10 mouse cellular contexts compared by ENCODE assay signal in the genomic region with DNA sequence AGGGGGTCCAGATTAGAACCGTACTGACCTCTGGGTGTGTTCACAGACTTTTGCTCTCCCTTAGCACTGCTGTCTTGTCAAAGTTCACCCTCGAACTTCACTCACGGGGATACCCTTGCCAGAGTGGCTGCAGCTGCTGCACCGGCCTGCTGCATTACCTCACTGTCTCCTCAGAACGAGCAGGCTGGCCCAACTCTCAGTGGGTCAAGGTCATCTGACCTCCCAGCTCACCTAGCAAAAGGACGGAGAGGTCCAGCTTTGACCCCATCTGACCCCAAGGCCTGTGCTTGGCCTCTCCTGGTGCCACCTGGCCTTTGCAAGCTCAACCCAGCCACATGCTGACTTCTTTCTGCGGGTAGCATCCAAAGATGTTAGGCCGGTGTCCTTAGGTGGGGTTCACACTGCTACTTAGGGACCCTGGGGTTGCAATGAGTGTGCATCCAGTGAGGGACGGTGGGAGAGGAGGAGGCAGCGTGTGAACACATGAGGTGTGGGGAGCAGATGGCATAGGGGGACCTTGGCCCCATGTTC. TPM values are rescaled to one million over a fixed set of nuclear protein-coding genes. Genes with fewer than 3 reads are reported as not detected.
A peak's percentile ranks its signal among the peaks of the same experiment; 100 is the strongest.
DNase-seq lines count a peak whose midpoint lies in the region; ATAC-seq and TF ChIP-seq lines count a peak whose summit lies in the region.
"Had no signal": no experiment of that assay in that cellular context is flagged by ENCODE, and none has a peak within 500 bp of the region (broad histone marks: within the 10 kb centered on the region; RNA-seq: fewer than 3 reads in every experiment).

No protein-coding gene starts in this region.

- no peaks in the 10 kb centered on the region for H3K27me3 ChIP-seq in forebrain, embryonic 11.5 days (ENCODE audit: control insufficient read depth, insufficient read depth, low read length)
- no peaks in the 10 kb centered on the region for H3K27me3 ChIP-seq in forebrain, embryonic 15.5 days
- H3K27me3 ChIP-seq in midbrain, embryonic 10.5 days (ENCODE audit: low read depth, poor library complexity, severe bottlenecking): peaks cover 8% of the 10 kb centered on the region
- no peaks in the 10 kb centered on the region for H3K27me3 ChIP-seq in midbrain, embryonic 14.5 days (ENCODE audit: control insufficient read depth, insufficient read depth, low read length)
- no peaks in the 10 kb centered on the region for H3K27me3 ChIP-seq in small intestine, adult 2 months (ENCODE audit: control insufficient read depth, insufficient read depth, low read length)
- H3K27me3 ChIP-seq: hindbrain, embryonic 15.5 days had no signal

- H3K4me2 ChIP-seq in forebrain, embryonic 11.5 days (ENCODE audit: low read depth, low read length, severe bottlenecking): no peak overlapping the region
- H3K4me2 ChIP-seq in forebrain, embryonic 15.5 days (replicated peaks): no peak overlapping the region
- no peak overlapping the region for H3K4me2 ChIP-seq in midbrain, embryonic 14.5 days (ENCODE audit: low read length)
- H3K4me2 ChIP-seq: hindbrain, embryonic 15.5 days had no signal

- H3K4me3 ChIP-seq in forebrain, embryonic 11.5 days (ENCODE audit: low read depth, low read length): no peak overlapping the region
- H3K4me3 ChIP-seq in forebrain, embryonic 15.5 days: no peak overlapping the region
- H3K4me3 ChIP-seq in midbrain, embryonic 10.5 days: peak overlapping the region; percentile 7; the same call in 1 of the 2 replicates
- H3K4me3 ChIP-seq in midbrain, embryonic 14.5 days (replicated peaks; ENCODE audit: low read depth, low read length): no peak overlapping the region
- no peak overlapping the region for H3K4me3 ChIP-seq in small intestine, adult 2 months (ENCODE audit: low read depth, low read length)
- H3K4me3 ChIP-seq: hindbrain, embryonic 15.5 days had no signal

- no peak for TF ChIP-seq POLR2A in small intestine, adult 2 months (IDR thresholded peaks at IDR 0.05; ENCODE audit: low read depth, low read length)

- H3K9me3 ChIP-seq in forebrain, embryonic 11.5 days (ENCODE audit: control insufficient read depth, low read length): no peaks in the 10 kb centered on the region
- H3K9me3 ChIP-seq in forebrain, embryonic 15.5 days: no peaks in the 10 kb centered on the region
- no peaks in the 10 kb centered on the region for H3K9me3 ChIP-seq in midbrain, embryonic 10.5 days (replicated peaks)
- no peaks in the 10 kb centered on the region for H3K9me3 ChIP-seq in midbrain, embryonic 14.5 days (ENCODE audit: control insufficient read depth, low read length)
- H3K9me3 ChIP-seq: hindbrain, embryonic 15.5 days had no signal

- TF ChIP-seq CTCF in small intestine, adult 2 months (IDR thresholded peaks at IDR 0.05; ENCODE audit: extremely low read depth, insufficient read length, insufficient replicate concordance, low read depth, low read length): no peak

- WGBS in forebrain, embryonic 11.5 days: 72% methylated on average over 10 of the region's 10 CpGs
- 74% methylated on average over 10 of the region's 10 CpGs for WGBS in forebrain, embryonic 15.5 days
- 80% methylated on average over 10 of the region's 10 CpGs for WGBS in midbrain, embryonic 10.5 days
- WGBS in midbrain, embryonic 14.5 days: 72% methylated on average over 10 of the region's 10 CpGs
- 53% methylated on average over 10 of the region's 10 CpGs for WGBS in small intestine, adult 2 months

- H3K36me3 ChIP-seq in forebrain, embryonic 11.5 days (ENCODE audit: control insufficient read depth, insufficient read depth, low read length): no peaks in the 10 kb centered on the region
- no peaks in the 10 kb centered on the region for H3K36me3 ChIP-seq in forebrain, embryonic 15.5 days
- H3K36me3 ChIP-seq in midbrain, embryonic 10.5 days: peaks cover 28% of the 10 kb centered on the region
- H3K36me3 ChIP-seq in midbrain, embryonic 14.5 days (ENCODE audit: control insufficient read depth, insufficient read depth, low read length): no peaks in the 10 kb centered on the region
- H3K36me3 ChIP-seq in small intestine, adult 2 months (ENCODE audit: control insufficient read depth, insufficient read depth, low read length): no peaks in the 10 kb centered on the region
- H3K36me3 ChIP-seq: hindbrain, embryonic 15.5 days had no signal

- no peak overlapping the region for H3K27ac ChIP-seq in forebrain, embryonic 11.5 days (ENCODE audit: low read depth, low read length)
- H3K27ac ChIP-seq in forebrain, embryonic 15.5 days (replicated peaks): no peak overlapping the region
- peak overlapping the region; percentile 70 for H3K27ac ChIP-seq in midbrain, embryonic 10.5 days (replicated peaks)
- no peak overlapping the region for H3K27ac ChIP-seq in midbrain, embryonic 14.5 days (replicated peaks; ENCODE audit: low read depth, low read length)
- peak overlapping the region; percentile 80 for H3K27ac ChIP-seq in small intestine, adult 2 months (ENCODE audit: insufficient read depth, low read depth, low read length)
- H3K27ac ChIP-seq: hindbrain, embryonic 15.5 days had no signal

- intact Hi-C loops in left cerebral cortex, postnatal 10 days (cut with DNase I): no loop called here

- no peak for ATAC-seq in forebrain, embryonic 11.5 days (replicated peaks; ENCODE audit: low FRiP score)
- no peak for ATAC-seq in forebrain, embryonic 15.5 days (replicated peaks)
- ATAC-seq in midbrain, embryonic 14.5 days (ENCODE audit: low FRiP score, low TSS enrichment): no peak

- peak; percentile 49 for DNase-seq in forebrain, embryonic 11.5 days (ENCODE audit: low spot score)
- no peak for DNase-seq in midbrain, embryonic 10.5 days (ENCODE audit: low spot score)
- DNase-seq in midbrain, embryonic 14.5 days: no peak
- peak; percentile 41 for DNase-seq in induced T-regulatory cell, adult 2 months (ENCODE audit: low read depth)
- no peak for DNase-seq in right cerebral cortex, postnatal 4 days
- no peak for DNase-seq in left cerebral cortex, postnatal 10 days (ENCODE audit: extremely low spot score in 1 of 2, low spot score in 2 of 2)
- DNase-seq: cerebellum, adult 9-10 months had no signal

- peaks cover 14% of the 10 kb centered on the region for H3K4me1 ChIP-seq in forebrain, embryonic 11.5 days (replicated peaks; ENCODE audit: control insufficient read depth, insufficient read depth, low read length)
- H3K4me1 ChIP-seq in forebrain, embryonic 15.5 days: peaks cover 64% of the 10 kb centered on the region
- H3K4me1 ChIP-seq in midbrain, embryonic 10.5 days: peaks cover 91% of the 10 kb centered on the region
- peaks cover 19% of the 10 kb centered on the region; the same call in 1 of the 2 replicates for H3K4me1 ChIP-seq in midbrain, embryonic 14.5 days (ENCODE audit: control insufficient read depth, insufficient read depth, low read length)
- H3K4me1 ChIP-seq in small intestine, adult 2 months (ENCODE audit: control insufficient read depth, insufficient read depth, insufficient read length, low read length): peaks cover 55% of the 10 kb centered on the region

- no peak overlapping the region for H3K9ac ChIP-seq in forebrain, embryonic 11.5 days (ENCODE audit: low read length)
- no peak overlapping the region for H3K9ac ChIP-seq in forebrain, embryonic 15.5 days (replicated peaks)
- H3K9ac ChIP-seq in midbrain, embryonic 14.5 days (replicated peaks; ENCODE audit: low read length): no peak overlapping the region
- H3K9ac ChIP-seq: hindbrain, embryonic 15.5 days had no signal

RNA-seq across cellular contexts. Expression of a gene that starts 3.9 kb away (rescaled TPM):
- polyA plus RNA-seq in forebrain, embryonic 11.5 days (2014; fragmentation: Nextera tagmentation; extraction: Ambion mirVana): 9.4 and 10.2 TPM in 2 replicates
- 5.4 and 6.0 TPM in 2 replicates for polyA plus RNA-seq in forebrain, embryonic 15.5 days (2015; fragmentation: Nextera tagmentation; extraction: Ambion mirVana)
- polyA plus RNA-seq in midbrain, embryonic 10.5 days (2016; fragmentation: Nextera tagmentation; extraction: Ambion mirVana): 10.3 and 10.8 TPM in 2 replicates
- 1.2 and 1.7 TPM in 2 replicates for polyA plus RNA-seq in midbrain, embryonic 14.5 days (2014; fragmentation: Nextera tagmentation; extraction: Ambion mirVana)
- polyA plus RNA-seq in small intestine, adult 2 months (2012; rRNA removed): 7.5 and 11.5 TPM in 2 replicates
- total RNA-seq in left cerebral cortex, postnatal 10 days (2021): 1 to 10 TPM in 1 of 2 experiments, under 1 TPM in 1; 0.97 to 1.9 TPM

RNA-seq across cellular contexts. Expression of a gene that starts 30.1 kb away (rescaled TPM):
- 4.1 and 4.3 TPM in 2 replicates for polyA plus RNA-seq in forebrain, embryonic 11.5 days (2014; fragmentation: Nextera tagmentation; extraction: Ambion mirVana)
- polyA plus RNA-seq in forebrain, embryonic 15.5 days (2015; fragmentation: Nextera tagmentation; extraction: Ambion mirVana): 3.4 and 3.7 TPM in 2 replicates
- 6.0 and 7.1 TPM in 2 replicates for polyA plus RNA-seq in midbrain, embryonic 10.5 days (2016; fragmentation: Nextera tagmentation; extraction: Ambion mirVana)
- polyA plus RNA-seq in midbrain, embryonic 14.5 days (2014; fragmentation: Nextera tagmentation; extraction: Ambion mirVana): 1.8 and 3.4 TPM in 2 replicates
- 1.3 and 2.0 TPM in 2 replicates for polyA plus RNA-seq in small intestine, adult 2 months (2012; rRNA removed)
- 1 to 10 TPM; 3.5 to 4.4 TPM for total RNA-seq in left cerebral cortex, postnatal 10 days (2021)

RNA-seq across cellular contexts. Expression of a gene that starts 32.8 kb away (rescaled TPM):
- 351 and 380 TPM in 2 replicates for polyA plus RNA-seq in forebrain, embryonic 11.5 days (2014; fragmentation: Nextera tagmentation; extraction: Ambion mirVana)
- 87.3 and 98.1 TPM in 2 replicates for polyA plus RNA-seq in forebrain, embryonic 15.5 days (2015; fragmentation: Nextera tagmentation; extraction: Ambion mirVana)
- 619 and 802 TPM in 2 replicates for polyA plus RNA-seq in midbrain, embryonic 10.5 days (2016; fragmentation: Nextera tagmentation; extraction: Ambion mirVana)
- polyA plus RNA-seq in midbrain, embryonic 14.5 days (2014; fragmentation: Nextera tagmentation; extraction: Ambion mirVana): 108 and 140 TPM in 2 replicates
- 262 and 519 TPM in 2 replicates for polyA plus RNA-seq in small intestine, adult 2 months (2012; rRNA removed)
- total RNA-seq in left cerebral cortex, postnatal 10 days (2021): 10 to 100 TPM; 37.3 to 54.8 TPM

Comparison
In these comparisons a context has a peak if more than half of its experiments do, and no peak if none do; other contexts are left out.
1. H3K27ac ChIP-seq: peak in midbrain, embryonic 10.5 days (single experiment) and small intestine, adult 2 months (single experiment); none in forebrain, embryonic 11.5 days (single experiment), forebrain, embryonic 15.5 days (single experiment) and midbrain, embryonic 14.5 days (single experiment).
2. DNase-seq: peak in forebrain, embryonic 11.5 days (single experiment) and induced T-regulatory cell, adult 2 months (single experiment); none in midbrain, embryonic 10.5 days (single experiment), midbrain, embryonic 14.5 days (single experiment), right cerebral cortex, postnatal 4 days (single experiment) and left cerebral cortex, postnatal 10 days (0 of 2).